10 mouse cellular contexts compared by ENCODE assay signal in genomic region chr2:181463008-181463738, GRCm38 (mm10). TPM values are rescaled to one million over a fixed set of nuclear protein-coding genes. Genes with fewer than 3 reads are reported as not detected.
DNase-seq lines count a peak whose midpoint lies in the region; ATAC-seq and TF ChIP-seq lines count a peak whose summit lies in the region.
"Had no signal": no experiment of that assay in that cellular context is flagged by ENCODE, and none has a peak within 500 bp of the region (broad histone marks: within the 10 kb centered on the region; RNA-seq: fewer than 3 reads in every experiment).

No protein-coding gene starts in this region.

- TF ChIP-seq EP300 in stomach, postnatal 0 days (optimal IDR thresholded peaks at IDR 0.05) = no peak

- TF ChIP-seq CTCF in gastrocnemius, adult 2 months (IDR thresholded peaks at IDR 0.05) = no peak
- no peak for TF ChIP-seq CTCF in left cerebral cortex, adult 2 months (IDR thresholded peaks at IDR 0.05)
- TF ChIP-seq CTCF in stomach, postnatal 0 days (IDR thresholded peaks at IDR 0.05; ENCODE audit: low read depth) = no peak

- H3K4me1 ChIP-seq in forebrain, embryonic 16.5 days (replicated peaks; ENCODE audit: control insufficient read depth, insufficient read depth, low read length) = peaks cover 14% of the 10 kb centered on the region
- H3K4me1 ChIP-seq in hindbrain, embryonic 12.5 days = peaks cover 13% of the 10 kb centered on the region
- peaks cover 6% of the 10 kb centered on the region; the same call in 1 of the 2 replicates for H3K4me1 ChIP-seq in stomach, postnatal 0 days (replicated peaks; ENCODE audit: control insufficient read depth, insufficient read depth)

- H3K36me3 ChIP-seq in forebrain, embryonic 16.5 days (ENCODE audit: control insufficient read depth, insufficient read depth) = no peaks in the 10 kb centered on the region
- H3K36me3 ChIP-seq in hindbrain, embryonic 12.5 days = no peaks in the 10 kb centered on the region
- no peaks in the 10 kb centered on the region for H3K36me3 ChIP-seq in stomach, postnatal 0 days (ENCODE audit: control insufficient read depth, insufficient read depth, low read length)
- H3K36me3 ChIP-seq: embryonic facial prominence, embryonic 12.5 days had no signal

- no peak overlapping the region for H3K27ac ChIP-seq in gastrocnemius, adult 2 months
- H3K27ac ChIP-seq in forebrain, embryonic 16.5 days (ENCODE audit: low read length) = no peak overlapping the region
- no peak overlapping the region for H3K27ac ChIP-seq in hindbrain, embryonic 12.5 days
- H3K27ac ChIP-seq in left cerebral cortex, adult 2 months = no peak overlapping the region
- no peak overlapping the region for H3K27ac ChIP-seq in stomach, postnatal 0 days (replicated peaks)
- H3K27ac ChIP-seq: embryonic facial prominence, embryonic 12.5 days had no signal

- intact Hi-C loops in gastrocnemius, adult 2 months (cut with DNase I) = loop anchor here (2.0 kb wide), 1 partner anchor 32 kb away; no protein-coding TSS in a partner anchor
- intact Hi-C loops in left cerebral cortex, adult 2 months (cut with DNase I) = no loop called here

- no peak overlapping the region for H3K9ac ChIP-seq in forebrain, embryonic 16.5 days (replicated peaks; ENCODE audit: low read depth, low read length)
- H3K9ac ChIP-seq in hindbrain, embryonic 12.5 days = no peak overlapping the region
- H3K9ac ChIP-seq in stomach, postnatal 0 days (ENCODE audit: low read length) = no peak overlapping the region
- H3K9ac ChIP-seq: embryonic facial prominence, embryonic 12.5 days had no signal

- peak; percentile 15; the same call in 1 of the 2 replicates for ATAC-seq in forebrain, embryonic 16.5 days
- no peak for ATAC-seq in hindbrain, embryonic 12.5 days (ENCODE audit: low FRiP score)
- peak; percentile 66 for ATAC-seq in megakaryocyte-erythroid progenitor cell, adult 5-6 weeks (replicated peaks; ENCODE audit: low FRiP score, low TSS enrichment, poor library complexity, severe bottlenecking)
- ATAC-seq in stomach, postnatal 0 days (ENCODE audit: low FRiP score, low TSS enrichment) = peak; percentile 55; the same call in 1 of the 2 replicates

- peak; percentile 36 for DNase-seq in gastrocnemius, adult 2 months
- no peak for DNase-seq in gastrocnemius, adult 18-20 months (ENCODE audit: low spot score)
- peak; percentile 95 for DNase-seq in cerebellum, adult 11 months
- DNase-seq in left cerebral cortex, adult 2 months (ENCODE audit: extremely low spot score in 1 of 2, low spot score in 2 of 2) = peak; percentile 30 to 33
- peak; percentile 70 for DNase-seq in stomach, postnatal 0 days (ENCODE audit: low spot score)

- no peak overlapping the region for H3K4me3 ChIP-seq in gastrocnemius, adult 2 months
- H3K4me3 ChIP-seq in forebrain, embryonic 16.5 days (replicated peaks; ENCODE audit: low read length) = no peak overlapping the region
- no peak overlapping the region for H3K4me3 ChIP-seq in hindbrain, embryonic 12.5 days
- H3K4me3 ChIP-seq in left cerebral cortex, adult 2 months = no peak overlapping the region
- H3K4me3 ChIP-seq in stomach, postnatal 0 days (ENCODE audit: low read depth, low read length) = no peak overlapping the region
- H3K4me3 ChIP-seq: embryonic facial prominence, embryonic 12.5 days had no signal

- WGBS in forebrain, embryonic 16.5 days = 36% methylated on average over 7 of the region's 7 CpGs
- WGBS in hindbrain, embryonic 12.5 days = 41% methylated on average over 7 of the region's 7 CpGs
- WGBS in stomach, postnatal 0 days = 38% methylated on average over 7 of the region's 7 CpGs

- H3K4me2 ChIP-seq in forebrain, embryonic 16.5 days (ENCODE audit: low read length) = no peak overlapping the region
- 0 out of 2 replicates have a peak overlapping the region, but pooled peaks have one; percentile 11 for H3K4me2 ChIP-seq in hindbrain, embryonic 12.5 days (replicated peaks)
- no peak overlapping the region for H3K4me2 ChIP-seq in stomach, postnatal 0 days (replicated peaks; ENCODE audit: low read depth)
- H3K4me2 ChIP-seq: embryonic facial prominence, embryonic 12.5 days had no signal

- peaks cover 16% of the 10 kb centered on the region for H3K27me3 ChIP-seq in forebrain, embryonic 16.5 days (replicated peaks; ENCODE audit: control insufficient read depth, insufficient read depth, low read length)
- peaks cover 24% of the 10 kb centered on the region for H3K27me3 ChIP-seq in hindbrain, embryonic 12.5 days
- H3K27me3 ChIP-seq in stomach, postnatal 0 days (ENCODE audit: control insufficient read depth, insufficient read depth, low read length) = no peaks in the 10 kb centered on the region

- no peaks in the 10 kb centered on the region for H3K9me3 ChIP-seq in forebrain, embryonic 16.5 days (ENCODE audit: control insufficient read depth, low read length)
- H3K9me3 ChIP-seq in hindbrain, embryonic 12.5 days (replicated peaks) = no peaks in the 10 kb centered on the region
- H3K9me3 ChIP-seq in stomach, postnatal 0 days (ENCODE audit: control insufficient read depth, low read length) = no peaks in the 10 kb centered on the region
- H3K9me3 ChIP-seq: embryonic facial prominence, embryonic 12.5 days had no signal

RNA-seq across cellular contexts. Expression of gene Zbtb46, which starts 3.9 kb away (rescaled TPM):
- 1 to 10 TPM; 4.9 to 6.7 TPM for total RNA-seq in gastrocnemius, adult 2 months (2021)
- total RNA-seq in gastrocnemius, adult 18-20 months (2021) = 1 to 10 TPM; 3.3 to 5.9 TPM
- polyA plus RNA-seq in forebrain, embryonic 16.5 days (2015; fragmentation: Nextera tagmentation; extraction: Ambion mirVana) = 9.5 and 11.9 TPM in 2 replicates
- polyA plus RNA-seq in hindbrain, embryonic 12.5 days (2016; fragmentation: Nextera tagmentation; extraction: Ambion mirVana) = 22.3 and 22.7 TPM in 2 replicates
- total RNA-seq in left cerebral cortex, adult 2 months (2021) = 10 to 100 TPM; 12.0 to 13.7 TPM
- total RNA-seq in megakaryocyte-erythroid progenitor cell, adult 5-6 weeks (2014; fragmentation: Nextera tagmentation) = 22.8 and 38.7 TPM in 2 replicates
- 22.3 and 33.5 TPM in 2 replicates for total RNA-seq in megakaryocyte-erythroid progenitor cell, adult 5-6 weeks (2017)
- polyA plus RNA-seq in stomach, postnatal 0 days (2015; fragmentation: Nextera tagmentation; extraction: Ambion mirVana) = 2.4 TPM in 2 replicates

RNA-seq across cellular contexts. Expression of gene Abhd16b, which starts 29.8 kb away (rescaled TPM):
- total RNA-seq in gastrocnemius, adult 2 months (2021) = not detected
- total RNA-seq in gastrocnemius, adult 18-20 months (2021) = not detected
- polyA plus RNA-seq in forebrain, embryonic 16.5 days (2015; fragmentation: Nextera tagmentation; extraction: Ambion mirVana) = not detected in 2 replicates
- 0.12 TPM in 1 of 2 replicates, not detected in the other for polyA plus RNA-seq in hindbrain, embryonic 12.5 days (2016; fragmentation: Nextera tagmentation; extraction: Ambion mirVana)
- not detected for total RNA-seq in left cerebral cortex, adult 2 months (2021)
- not detected in 2 replicates for total RNA-seq in megakaryocyte-erythroid progenitor cell, adult 5-6 weeks (2014; fragmentation: Nextera tagmentation)
- total RNA-seq in megakaryocyte-erythroid progenitor cell, adult 5-6 weeks (2017) = not detected in 2 replicates
- 0.08 and 0.15 TPM in 2 replicates for polyA plus RNA-seq in stomach, postnatal 0 days (2015; fragmentation: Nextera tagmentation; extraction: Ambion mirVana)
- polyA plus RNA-seq: C2C12 had no signal

RNA-seq across cellular contexts. Expression of gene Tpd52l2, which starts 33.8 kb away (rescaled TPM):
- 10 to 100 TPM; 47.0 to 52.5 TPM for total RNA-seq in gastrocnemius, adult 2 months (2021)
- total RNA-seq in gastrocnemius, adult 18-20 months (2021) = 10 to 100 TPM; 48.9 to 51.1 TPM
- 135 and 139 TPM in 2 replicates for polyA plus RNA-seq in forebrain, embryonic 16.5 days (2015; fragmentation: Nextera tagmentation; extraction: Ambion mirVana)
- polyA plus RNA-seq in hindbrain, embryonic 12.5 days (2016; fragmentation: Nextera tagmentation; extraction: Ambion mirVana) = 120 and 121 TPM in 2 replicates
- 10 to 100 TPM; 73.2 to 76.3 TPM for total RNA-seq in left cerebral cortex, adult 2 months (2021)
- 65.2 and 70.9 TPM in 2 replicates for total RNA-seq in megakaryocyte-erythroid progenitor cell, adult 5-6 weeks (2014; fragmentation: Nextera tagmentation)
- 106 and 151 TPM in 2 replicates for total RNA-seq in megakaryocyte-erythroid progenitor cell, adult 5-6 weeks (2017)
- 98.0 and 104 TPM in 2 replicates for polyA plus RNA-seq in stomach, postnatal 0 days (2015; fragmentation: Nextera tagmentation; extraction: Ambion mirVana)

RNA-seq across cellular contexts. Expression of gene Dnajc5, which starts 57.1 kb away (rescaled TPM):
- 10 to 100 TPM; 43.7 to 46.6 TPM for total RNA-seq in gastrocnemius, adult 2 months (2021)
- total RNA-seq in gastrocnemius, adult 18-20 months (2021) = 10 to 100 TPM; 42.2 to 47.7 TPM
- 221 and 239 TPM in 2 replicates for polyA plus RNA-seq in forebrain, embryonic 16.5 days (2015; fragmentation: Nextera tagmentation; extraction: Ambion mirVana)
- 148 and 150 TPM in 2 replicates for polyA plus RNA-seq in hindbrain, embryonic 12.5 days (2016; fragmentation: Nextera tagmentation; extraction: Ambion mirVana)
- total RNA-seq in left cerebral cortex, adult 2 months (2021) = 100 to 1,000 TPM; 288 to 300 TPM
- 38.6 and 48.6 TPM in 2 replicates for total RNA-seq in megakaryocyte-erythroid progenitor cell, adult 5-6 weeks (2014; fragmentation: Nextera tagmentation)
- 34.9 and 38.1 TPM in 2 replicates for total RNA-seq in megakaryocyte-erythroid progenitor cell, adult 5-6 weeks (2017)
- 50.2 and 52.7 TPM in 2 replicates for polyA plus RNA-seq in stomach, postnatal 0 days (2015; fragmentation: Nextera tagmentation; extraction: Ambion mirVana)
